Mouse (Mus musculus) heart, postnatal 36 days (tissue): ENCODE results near the gene Pfpl. TPM values are rescaled to one million over a fixed set of nuclear protein-coding genes. Genes with fewer than 3 reads are reported as not detected.

Experiments
- DNase-seq, 2 experiments: peaks; one replicate each; pipeline ENCODE4 v3.0.0; 2021 to 2022
- intact Hi-C: fragments of 180-260 bp; cut with DNase I; formaldehyde crosslinking; loops from one replicate; pipeline ENCODE4 v1.15.1; 2025
- total RNA-seq, 2 experiments: library from RNA; stranded (reverse); gene quantifications; 2 replicates each; pipeline ENCODE4 v1.2.3; 2021

Gene Pfpl
- total RNA-seq, 2 experiments from 2014 or later, result not detected

GRCm38 (mm10) chr19:12464127-12464526 lies 36.4 kb downstream of the Pfpl start:
- intact Hi-C loops, result no loop called here
- no peak for DNase-seq

DNA sequence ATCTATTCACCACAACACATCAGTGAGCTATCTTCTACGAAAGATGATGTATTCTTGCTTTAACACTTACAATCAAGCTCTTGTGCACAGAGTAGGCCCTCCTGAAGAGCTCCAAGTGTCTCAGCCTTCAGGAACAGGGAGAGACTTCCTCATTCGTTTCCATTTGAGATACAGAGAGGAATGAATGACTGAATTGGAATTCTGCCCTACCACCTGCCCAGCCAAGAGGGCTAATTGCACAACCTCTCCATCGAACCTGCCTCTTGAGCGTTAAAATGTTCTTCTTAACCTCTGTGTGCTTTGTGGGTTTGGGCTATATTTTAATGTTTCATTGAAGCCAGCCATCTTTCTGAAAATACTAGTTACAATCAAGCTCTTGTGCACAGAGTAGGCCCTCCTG lies 37.0 kb downstream of the Pfpl start:
- DNase-seq, result no peak
- intact Hi-C loops, result loop anchor here (5.0 kb wide), 1 partner anchor 38 kb away; the partner anchor contains the start of gene Dtx4

- no peak for DNase-seq
- intact Hi-C loops, result loop anchor here (2.0 to 5.0 kb wide), 3 partner anchors 33 to 127 kb away; partner anchors contain the start of gene Dtx4
Measured at GRCm38 (mm10) chr19:12465530-12466144, 37.9 kb downstream of the Pfpl start.

GRCm38 (mm10) chr19:12466204-12466603 lies 38.5 kb downstream of the Pfpl start:
- intact Hi-C loops, result loop anchor here (2.0 to 5.0 kb wide), 3 partner anchors 33 to 127 kb away; partner anchors contain the start of gene Dtx4

GRCm38 (mm10) chr19:12467436-12467835 lies 39.7 kb downstream of the Pfpl start:
- intact Hi-C loops, result loop anchor here (2.0 to 5.0 kb wide), 3 partner anchors 35 to 125 kb away; partner anchors contain the start of gene Dtx4
- no peak for DNase-seq

More at GRCm38 (mm10) chr19:12466204-12466603, 38.5 kb downstream of the Pfpl start:
- DNase-seq, result peak; percentile 58 to 68

GRCm38 (mm10) chr19:12471866-12472265 lies 44.2 kb downstream of the Pfpl start:
- intact Hi-C loops, result no loop called here
- DNase-seq, result peak in 1 of 2 experiments; percentile 1

GRCm38 (mm10) chr19:12472381-12472976 lies 44.8 kb downstream of the Pfpl start:
- intact Hi-C loops, result no loop called here
- DNase-seq, result no peak

- intact Hi-C loops, result no loop called here
- peak in 1 of 2 experiments; percentile 2 for DNase-seq
Measured at GRCm38 (mm10) chr19:12473201-12473641, 45.5 kb downstream of the Pfpl start.

GRCm38 (mm10) chr19:12473951-12474350 lies 46.2 kb downstream of the Pfpl start:
- intact Hi-C loops, result no loop called here
- DNase-seq, result peak in 1 of 2 experiments; percentile 2

GRCm38 (mm10) chr19:12475380-12476250 lies 47.9 kb downstream of the Pfpl start:
- intact Hi-C loops, result no loop called here

GRCm38 (mm10) chr19:12476721-12477270 lies 49.1 kb downstream of the Pfpl start:
- intact Hi-C loops, result no loop called here

More at GRCm38 (mm10) chr19:12475380-12476250, 47.9 kb downstream of the Pfpl start:
- DNase-seq, result peak; percentile 86 to 87

DNA sequence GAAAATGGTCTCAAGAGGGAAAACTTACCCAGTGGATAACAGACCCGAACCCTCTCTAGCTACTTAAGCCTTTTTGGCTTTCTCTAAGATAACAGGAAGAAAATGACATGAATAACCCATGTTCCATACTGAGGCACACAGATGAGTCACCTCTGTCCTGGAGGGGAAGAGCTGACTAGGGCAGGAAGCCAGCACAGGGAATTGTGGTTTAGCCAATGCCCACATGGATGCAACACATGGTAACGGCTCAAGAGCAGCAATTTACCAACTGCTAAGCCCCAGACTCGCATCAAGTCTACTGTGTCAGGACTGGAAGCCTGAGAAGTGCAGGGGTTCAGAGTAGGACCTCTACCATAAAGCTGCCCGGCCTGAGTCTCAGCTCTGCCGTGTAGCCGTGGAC lies 50.7 kb downstream of the Pfpl start:
- intact Hi-C loops, result no loop called here

More at GRCm38 (mm10) chr19:12476721-12477270, 49.1 kb downstream of the Pfpl start:
- DNase-seq, result no peak

More for the DNA sequence above, 50.7 kb downstream of the Pfpl start:
- DNase-seq, result no peak

Other genes starting within 250 kb of the Pfpl start
- not detected for gene Olfr1431, start 227.3 kb upstream of the Pfpl start, total RNA-seq
- not detected for gene Olfr1432, start 195.3 kb upstream of the Pfpl start, total RNA-seq
- gene Olfr262, start 186.2 kb upstream of the Pfpl start, total RNA-seq, result not detected
- gene Olfr235, start 166.9 kb upstream of the Pfpl start, total RNA-seq, result not detected
- gene Olfr1434, start 148.1 kb upstream of the Pfpl start, total RNA-seq, result not detected
- not detected for gene Olfr1436, start 128.8 kb upstream of the Pfpl start, total RNA-seq
- gene Olfr1437, start 102.8 kb upstream of the Pfpl start, total RNA-seq, result not detected
- gene Olfr1438-ps1, start 92.0 kb upstream of the Pfpl start, total RNA-seq, result not detected
- gene Olfr1440, start 40.6 kb upstream of the Pfpl start, total RNA-seq, result not detected
- not detected for gene Olfr1441, start 10.5 kb upstream of the Pfpl start, total RNA-seq
- 10 to 100 TPM in 1 of 2 experiments, 1 to 10 TPM in 1; 8.6 to 12.2 TPM for gene Mpeg1, start 32.9 kb downstream of the Pfpl start, total RNA-seq
- gene Dtx4, start 73.5 kb downstream of the Pfpl start, total RNA-seq, result 1 to 10 TPM; 6.4 to 7.8 TPM
- gene Fam111a, start 117.8 kb downstream of the Pfpl start, total RNA-seq, result 1 to 10 TPM; 5.9 to 6.9 TPM
- not detected for gene Gm4952, start 172.1 kb downstream of the Pfpl start, total RNA-seq
- not detected for gene Glyat, start 205.4 kb downstream of the Pfpl start, total RNA-seq
- not detected for gene Olfr1442, start 242.5 kb downstream of the Pfpl start, total RNA-seq